Mouse (Mus musculus): ENCODE data around the gene Kel.

The Kel gene

DNA sequence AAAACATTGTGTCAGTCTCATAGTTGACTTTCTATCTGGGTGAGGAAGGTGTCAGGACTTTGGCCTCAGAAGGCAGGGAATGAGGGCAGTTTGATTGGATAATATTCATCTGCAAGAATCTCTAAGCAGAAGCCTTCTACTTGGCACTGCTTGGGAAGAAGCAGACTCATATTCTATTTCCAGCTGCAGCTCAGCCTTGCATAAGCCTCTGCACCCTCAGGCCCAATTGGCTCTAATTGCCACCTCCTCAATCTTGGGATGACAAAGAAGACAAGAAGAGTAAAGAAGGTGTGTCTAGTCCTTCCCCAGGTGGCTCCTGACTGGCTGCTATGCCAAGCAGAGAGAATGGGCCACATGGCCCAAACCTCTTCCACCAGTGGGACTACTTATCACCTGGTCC is 57.5 kb downstream of the Kel start:
- no peak for DNase-seq (ENCODE audit: low read depth, low spot score)

DNA sequence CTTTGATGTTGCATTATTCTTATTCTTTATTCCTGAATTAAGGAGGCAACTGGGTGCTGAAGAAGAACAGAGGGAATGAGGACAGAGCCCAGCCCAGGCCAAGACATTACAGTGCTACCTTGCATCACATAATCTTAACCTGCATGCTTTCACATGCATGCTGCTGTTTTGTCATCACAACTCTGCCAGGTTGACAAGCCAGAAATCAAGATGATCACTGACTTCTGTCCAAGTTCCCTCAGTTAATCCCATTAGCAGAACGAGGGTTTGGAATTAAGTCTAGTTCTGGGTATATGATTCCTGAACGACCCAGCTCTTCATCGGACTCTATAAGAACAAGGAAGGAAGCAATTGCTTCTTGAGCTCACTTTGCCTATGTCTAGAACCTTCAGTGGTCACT is 57.9 kb downstream of the Kel start:
- no peak for DNase-seq (ENCODE audit: low read depth, low spot score)

DNA sequence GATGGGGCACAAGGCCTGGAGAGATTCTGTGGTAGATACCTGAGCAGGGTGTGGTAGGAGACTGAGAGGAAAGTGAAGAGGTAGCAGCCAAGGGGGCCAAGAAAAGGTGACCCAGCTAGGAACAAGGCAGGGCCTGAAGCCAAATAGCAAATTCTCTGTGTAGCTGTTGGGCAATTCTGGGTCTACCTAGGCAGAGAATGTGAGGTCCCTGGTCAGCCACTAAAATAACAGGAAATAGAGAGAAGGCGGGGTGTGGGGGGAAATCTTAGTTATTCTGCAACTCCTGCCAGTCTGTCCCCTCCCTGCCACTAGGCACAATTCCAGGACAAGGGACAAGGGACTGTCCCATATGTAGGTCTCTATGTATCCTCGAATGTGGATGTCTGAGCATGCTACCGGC is 60.9 kb downstream of the Kel start:
- DNase-seq (ENCODE audit: low read depth, low spot score) = no peak

DNA sequence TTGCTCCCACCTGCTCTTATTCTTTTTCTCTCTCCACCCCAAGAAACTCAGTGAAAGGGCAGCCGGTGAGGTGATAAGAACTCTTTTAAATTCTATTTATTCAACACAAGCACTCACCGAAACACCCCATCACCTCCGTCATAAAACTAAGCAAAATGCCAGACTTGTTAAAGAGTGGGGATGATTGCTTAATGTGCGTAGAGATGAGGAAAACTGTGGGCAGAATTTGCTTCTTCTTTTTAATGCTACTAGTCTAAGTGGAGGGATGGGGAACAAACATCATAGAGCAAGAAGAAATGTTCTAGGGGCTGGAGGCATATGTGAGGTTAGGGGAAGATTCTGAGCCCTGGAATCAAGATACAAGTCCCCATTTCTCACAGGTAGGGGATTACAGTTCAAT is 61.4 kb downstream of the Kel start:
- no peak for DNase-seq (ENCODE audit: low read depth, low spot score)

DNA sequence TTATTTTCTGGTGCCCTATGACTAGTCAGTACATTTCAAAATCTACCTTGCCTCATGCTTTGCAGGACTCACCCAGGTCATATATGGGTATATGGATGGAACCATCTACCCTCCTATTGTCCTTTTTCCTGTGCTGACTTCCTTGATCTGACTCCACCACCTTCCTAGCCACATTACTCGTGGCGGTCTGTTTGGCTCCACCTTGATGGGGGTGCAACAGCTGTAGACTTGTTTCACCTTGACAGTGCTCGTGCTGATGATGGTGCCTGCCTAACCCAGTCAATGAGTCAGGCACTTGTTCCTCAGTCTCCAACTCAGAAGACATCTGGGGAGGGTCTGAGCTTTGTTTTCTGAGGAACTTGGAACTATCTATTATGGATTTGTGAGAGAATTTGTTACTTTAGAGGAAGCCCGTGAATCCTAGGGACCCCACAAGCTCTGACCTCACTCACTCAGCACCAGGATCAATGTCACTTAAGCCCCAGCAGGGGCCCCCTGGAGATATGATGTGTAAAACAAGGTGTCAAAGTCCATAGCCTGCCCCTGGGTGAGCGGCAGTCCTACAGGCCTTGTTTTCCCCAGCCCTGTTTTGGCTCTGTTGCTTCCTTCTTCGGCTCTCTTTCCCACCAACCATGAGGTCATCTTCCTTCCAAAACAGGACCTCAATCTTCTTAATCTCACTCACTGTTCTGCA is 62.8 kb downstream of the Kel start:
- no peak for DNase-seq (ENCODE audit: low read depth, low spot score)

DNA sequence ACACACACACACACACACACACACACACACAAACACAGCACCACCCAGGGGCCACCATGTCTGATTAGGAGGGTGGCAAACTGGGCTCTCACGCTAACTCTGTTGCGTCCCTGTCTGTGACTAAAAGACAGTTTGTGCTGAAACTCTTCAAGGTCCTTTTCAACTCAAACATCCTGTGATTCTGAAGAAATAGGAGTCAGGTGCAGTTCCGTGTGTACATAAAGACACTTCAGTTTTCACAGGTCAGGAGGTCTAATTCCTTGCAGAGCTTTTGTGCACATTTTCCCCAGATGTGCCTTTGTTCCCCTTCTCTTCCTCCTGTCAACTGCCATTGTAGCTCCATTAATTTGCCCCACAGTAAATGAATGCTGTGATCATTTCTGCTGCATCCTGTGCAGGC is 63.7 kb downstream of the Kel start:
- no peak for DNase-seq (ENCODE audit: low read depth, low spot score)

DNA sequence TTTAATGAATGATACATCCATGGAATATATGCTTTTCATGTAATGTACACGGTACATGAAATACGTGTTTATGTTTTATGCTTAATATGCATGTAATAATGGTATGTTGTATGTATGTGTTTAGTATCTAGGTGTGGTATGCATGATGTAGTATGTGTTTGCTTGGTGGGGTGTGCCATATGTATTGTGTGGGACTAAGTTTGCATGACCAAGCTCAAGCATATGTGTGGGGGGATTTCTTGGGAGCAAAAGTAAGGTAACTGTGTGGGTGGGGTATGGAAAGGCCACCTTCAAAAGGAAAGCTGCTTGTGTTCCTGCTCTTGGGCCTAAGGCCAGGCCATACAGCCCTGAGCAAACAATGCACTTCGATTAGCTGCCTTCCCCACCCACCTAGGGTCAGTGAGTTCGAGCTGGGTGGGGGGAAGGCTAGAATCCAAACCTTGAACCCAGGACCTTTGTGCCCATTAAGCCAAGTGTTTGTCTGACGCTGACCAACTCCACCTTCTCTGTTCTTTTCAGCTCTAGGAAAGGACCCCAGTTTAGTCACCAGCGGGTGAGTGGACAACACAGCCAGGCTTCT is 66.1 kb downstream of the Kel start:
- no peak for DNase-seq (ENCODE audit: low read depth, low spot score)

DNA sequence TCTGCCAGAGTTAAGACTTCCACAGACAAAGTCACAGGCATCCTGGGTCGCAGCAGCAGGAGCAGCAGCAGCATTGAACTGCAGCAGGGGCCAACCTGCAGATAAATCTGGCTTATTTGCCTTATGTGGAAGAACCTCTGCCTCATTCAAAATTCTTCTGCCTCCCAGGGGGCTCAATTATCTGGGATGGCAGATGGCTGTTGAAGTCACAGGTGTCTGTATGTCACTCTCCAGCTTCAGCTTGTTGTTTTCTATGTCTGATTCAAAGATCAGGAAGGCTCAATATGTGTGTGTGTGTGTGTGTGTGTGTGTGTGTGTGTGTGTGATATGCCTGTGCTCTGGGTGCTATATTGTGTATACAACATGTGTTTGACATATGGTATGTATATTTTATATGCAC is 66.7 kb downstream of the Kel start:
- no peak for DNase-seq (ENCODE audit: low read depth, low spot score)
